Mouse (Mus musculus): Measurements from ENCODE around the gene U2surp. TPM values are rescaled to one million over a fixed set of nuclear protein-coding genes. Genes with fewer than 3 reads are reported as not detected.

The U2surp gene
- total and polyA plus RNA-seq, 3 experiments: 69.0 to 244 (median 72.1) TPM

DNA sequence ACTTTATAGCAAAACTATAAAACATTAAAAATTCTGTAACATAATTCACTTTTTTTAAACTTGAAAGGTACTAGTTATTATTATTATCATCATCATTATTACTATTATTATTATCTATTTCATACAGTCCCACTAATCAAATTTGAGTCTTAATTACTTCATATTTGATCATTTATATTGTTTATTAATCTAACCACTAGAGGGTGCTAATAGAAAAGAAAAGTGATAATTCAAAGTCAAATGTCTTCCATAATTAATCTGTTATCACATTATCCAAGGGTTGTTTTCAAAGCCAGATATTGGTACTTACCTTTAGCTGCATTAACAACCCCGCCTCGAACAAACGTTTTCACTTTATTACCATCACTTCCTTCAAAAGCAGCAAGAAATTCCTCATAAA lies 18.4 kb downstream of the U2surp start:
- peaks cover 0 to 15% of the 10 kb centered on the region in 2 experiments; a peak in 2 of 4 replicates for H3K4me1 ChIP-seq (ENCODE audit: control insufficient read depth in 1 of 2, insufficient read depth in 2 of 2, low read length in 2 of 2)
- no peak for DNase-seq (ENCODE audit: low read depth, low spot score)
- no peaks in the 10 kb centered on the region for H3K9me3 ChIP-seq (replicated peaks; ENCODE audit: insufficient read depth, low read length)
- no peaks in the 10 kb centered on the region for H3K27me3 ChIP-seq (ENCODE audit: control insufficient read depth in 1 of 2, insufficient read depth in 2 of 2, low read length in 2 of 2)
- no peak overlapping the region for H3K27ac ChIP-seq (ENCODE audit: control insufficient read depth, low read depth, low read length)
- H3K36me3 ChIP-seq (ENCODE audit: control insufficient read depth in 1 of 2, insufficient read depth in 2 of 2, low read length in 2 of 2): peaks cover 7 to 58% of the 10 kb centered on the region in 2 experiments
- peak in 2 of 3 experiments; percentile 25 to 38; a peak in 4 of 6 replicates for TF ChIP-seq CTCF (IDR thresholded peaks at IDR 0.05 in 2 of 3, conservative IDR thresholded peaks at IDR 0.05 in 1 of 3; ENCODE audit: control insufficient read depth in 1 of 3, insufficient read depth in 1 of 3, low read depth in 2 of 3, low read length in 3 of 3, poor library complexity in 1 of 3, severe bottlenecking in 1 of 3)
- peak; percentile 54 for TF ChIP-seq RAD21 (IDR thresholded peaks at IDR 0.05; ENCODE audit: low read depth, low read length)
- no peak for TF ChIP-seq EP300 (IDR thresholded peaks at IDR 0.05; ENCODE audit: low read depth in 1 of 2, low read length in 2 of 2)
- peaks cover 3% of the 10 kb centered on the region; the same call in 1 of the 2 replicates for H3K79me2 ChIP-seq (ENCODE audit: control insufficient read depth, insufficient read depth, low read length, poor library complexity)
- H3K4me3 ChIP-seq (ENCODE audit: control insufficient read depth in 1 of 2, insufficient read depth in 1 of 2, low read depth in 2 of 2, low read length in 2 of 2): no peak overlapping the region
- H3K9ac ChIP-seq (ENCODE audit: control insufficient read depth, low read depth, low read length, poor library complexity, severe bottlenecking): no peak overlapping the region

- Histone ChIP-seq H3K27ac (ENCODE audit: control insufficient read depth, low read depth, low read length) (no peak overlapping the region), H3K9ac (ENCODE audit: control insufficient read depth, low read depth, low read length, poor library complexity, severe bottlenecking) (no peak overlapping the region), H3K4me1 (ENCODE audit: control insufficient read depth in 1 of 2, insufficient read depth in 2 of 2, low read length in 2 of 2) (peaks cover 0 to 5% of the 10 kb centered on the region in 2 experiments; a peak in 2 of 4 replicates), H3K27me3 (ENCODE audit: control insufficient read depth in 1 of 2, insufficient read depth in 2 of 2, low read length in 2 of 2) (no peaks in the 10 kb centered on the region), H3K4me3 (ENCODE audit: control insufficient read depth in 1 of 2, insufficient read depth in 1 of 2, low read depth in 2 of 2, low read length in 2 of 2) (no peak overlapping the region), H3K79me2 (ENCODE audit: control insufficient read depth, insufficient read depth, low read length, poor library complexity) (no peaks in the 10 kb centered on the region; the same call in 1 of the 2 replicates), H3K9me3 (replicated peaks; ENCODE audit: insufficient read depth, low read length) (no peaks in the 10 kb centered on the region), H3K36me3 (ENCODE audit: control insufficient read depth in 1 of 2, insufficient read depth in 2 of 2, low read length in 2 of 2) (peaks cover 3 to 59% of the 10 kb centered on the region in 2 experiments; a peak in 3 of 4 replicates)
- no peak for DNase-seq (ENCODE audit: low read depth, low spot score)
- no peak for TF ChIP-seq SMC3 (IDR thresholded peaks at IDR 0.05; ENCODE audit: low read depth, low read length)
- no peak for TF ChIP-seq HCFC1 (IDR thresholded peaks at IDR 0.05; ENCODE audit: low read depth, low read length)
- TF ChIP-seq ZC3H11A (IDR thresholded peaks at IDR 0.05; ENCODE audit: low read depth, low read length): no peak
- no peak for TF ChIP-seq MAFK (IDR thresholded peaks at IDR 0.05; ENCODE audit: borderline replicate concordance, low read depth, low read length)
- TF ChIP-seq POLR2A (IDR thresholded peaks at IDR 0.05; ENCODE audit: control insufficient read depth in 1 of 2, insufficient read depth in 1 of 2, low read depth in 1 of 2, low read length in 2 of 2, poor library complexity in 1 of 2): no peak
- no peak for TF ChIP-seq KAT2A (conservative IDR thresholded peaks at IDR 0.05; ENCODE audit: low read depth, low read length)
- no peak for TF ChIP-seq USF1 (IDR thresholded peaks at IDR 0.05; ENCODE audit: low read depth, low read length)
- TF ChIP-seq TCF12 (IDR thresholded peaks at IDR 0.05; ENCODE audit: low read depth, low read length): no peak
- no peak for TF ChIP-seq CHD1 (IDR thresholded peaks at IDR 0.05; ENCODE audit: low read depth, low read length)
- TF ChIP-seq EP300 (IDR thresholded peaks at IDR 0.05; ENCODE audit: low read depth in 1 of 2, low read length in 2 of 2): no peak
Observed at GRCm38 (mm10) chr9:95490003-95490402, 21.8 kb downstream of the U2surp start.

GRCm38 (mm10) chr9:95488861-95489260 lies 22.9 kb downstream of the U2surp start:
- no peaks in the 10 kb centered on the region for H3K4me1 ChIP-seq (ENCODE audit: control insufficient read depth in 1 of 2, insufficient read depth in 2 of 2, low read length in 2 of 2)
- peaks cover 2 to 59% of the 10 kb centered on the region in 2 experiments; a peak in 3 of 4 replicates for H3K36me3 ChIP-seq (ENCODE audit: control insufficient read depth in 1 of 2, insufficient read depth in 2 of 2, low read length in 2 of 2)
- H3K79me2 ChIP-seq (ENCODE audit: control insufficient read depth, insufficient read depth, low read length, poor library complexity): no peaks in the 10 kb centered on the region; the same call in 1 of the 2 replicates
- no peak for TF ChIP-seq KAT2A (conservative IDR thresholded peaks at IDR 0.05; ENCODE audit: low read depth, low read length)
- no peak for TF ChIP-seq RAD21 (IDR thresholded peaks at IDR 0.05; ENCODE audit: low read depth, low read length)
- TF ChIP-seq TCF12 (IDR thresholded peaks at IDR 0.05; ENCODE audit: low read depth, low read length): no peak
- no peak for TF ChIP-seq NRF1 (IDR thresholded peaks at IDR 0.05; ENCODE audit: insufficient read depth, low read depth, low read length, poor library complexity, severe bottlenecking)
- no peak for TF ChIP-seq ZKSCAN1 (IDR thresholded peaks at IDR 0.05; ENCODE audit: low read depth, low read length)
- TF ChIP-seq POLR2AphosphoS2 (IDR thresholded peaks at IDR 0.05; ENCODE audit: low read length): no peak
- TF ChIP-seq ZMIZ1 (IDR thresholded peaks at IDR 0.05; ENCODE audit: low read depth, low read length): no peak
- TF ChIP-seq MEF2A (IDR thresholded peaks at IDR 0.05; ENCODE audit: extremely low read depth, insufficient replicate concordance, low read depth, low read length, poor library complexity, severe bottlenecking): no peak
- TF ChIP-seq HCFC1 (IDR thresholded peaks at IDR 0.05; ENCODE audit: low read depth, low read length): no peak
- no peak for TF ChIP-seq MYC (IDR thresholded peaks at IDR 0.05; ENCODE audit: low read depth, low read length)
- no peak for TF ChIP-seq SMC3 (IDR thresholded peaks at IDR 0.05; ENCODE audit: low read depth, low read length)
- no peak for TF ChIP-seq CHD2 (IDR thresholded peaks at IDR 0.05; ENCODE audit: low read length)
- no peak for TF ChIP-seq EP300 (IDR thresholded peaks at IDR 0.05; ENCODE audit: low read depth in 1 of 2, low read length in 2 of 2)
- TF ChIP-seq ETS1 (IDR thresholded peaks at IDR 0.05; ENCODE audit: low read depth, low read length): no peak
- TF ChIP-seq USF1 (IDR thresholded peaks at IDR 0.05; ENCODE audit: low read depth, low read length): no peak
- no peak overlapping the region for H3K4me3 ChIP-seq (ENCODE audit: control insufficient read depth in 1 of 2, insufficient read depth in 1 of 2, low read depth in 2 of 2, low read length in 2 of 2)
- no peak overlapping the region for H3K9ac ChIP-seq (ENCODE audit: control insufficient read depth, low read depth, low read length, poor library complexity, severe bottlenecking)
- no peaks in the 10 kb centered on the region for H3K27me3 ChIP-seq (ENCODE audit: control insufficient read depth in 1 of 2, insufficient read depth in 2 of 2, low read length in 2 of 2)
- DNase-seq (ENCODE audit: low read depth, low spot score): no peak
- H3K9me3 ChIP-seq (replicated peaks; ENCODE audit: insufficient read depth, low read length): no peaks in the 10 kb centered on the region
- H3K27ac ChIP-seq (ENCODE audit: control insufficient read depth, low read depth, low read length): no peak overlapping the region
